Mouse (Mus musculus) cerebellum, postnatal 36 days (tissue): Measurements from ENCODE around the gene Ykt6.
"Not testable (repeated sequence)": the region's sequence is repeated elsewhere in the genome, so short reads cannot be mapped to it uniquely, and the experiment has no call there.

Experiments used
- DNase-seq, 2 experiments: peaks; one replicate each; pipeline ENCODE4 v3.0.0; 2021 to 2022; ENCODE audit warnings: mixed read lengths in 2 of 2

The Ykt6 gene

DNA sequence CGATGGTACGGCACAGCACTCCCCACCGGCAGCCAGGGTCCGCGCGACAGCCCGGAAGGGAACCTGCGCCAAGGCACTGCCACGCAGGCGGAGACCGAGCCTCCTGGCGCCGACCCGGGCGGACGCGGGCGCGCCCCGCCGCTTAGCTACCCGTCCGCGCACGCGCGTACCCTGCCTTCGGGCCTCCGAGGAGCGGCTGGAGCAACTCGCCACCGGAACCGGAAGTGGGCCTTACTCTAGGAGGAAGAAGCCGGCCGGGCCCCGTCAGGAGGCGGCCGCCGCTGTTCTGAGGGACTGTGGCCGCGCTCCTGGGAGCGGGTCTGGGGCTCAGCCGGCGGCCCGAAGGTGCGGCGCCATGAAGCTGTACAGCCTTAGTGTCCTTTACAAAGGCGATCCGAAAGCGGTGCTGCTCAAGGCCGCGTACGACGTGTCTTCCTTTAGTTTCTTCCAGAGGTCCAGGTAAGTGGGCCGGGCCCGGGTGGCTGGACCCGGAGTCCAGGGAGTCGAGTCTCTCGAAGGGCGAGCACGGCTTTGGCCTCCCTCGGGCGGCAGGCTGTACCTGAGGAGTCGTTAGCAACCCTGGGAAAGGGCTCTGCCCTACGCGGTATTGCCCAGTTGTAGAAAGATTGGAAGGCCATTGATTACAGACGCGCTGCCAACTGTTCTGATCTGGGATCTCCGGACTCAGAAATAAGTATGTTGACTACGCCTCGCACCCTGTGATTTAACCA is at the start of gene Ykt6:
Ykt6 (plus strand) TSS at position 148 of the 731 bp plus-strand sequence.
- DNase-seq = peak; percentile 93 to 97

DNA sequence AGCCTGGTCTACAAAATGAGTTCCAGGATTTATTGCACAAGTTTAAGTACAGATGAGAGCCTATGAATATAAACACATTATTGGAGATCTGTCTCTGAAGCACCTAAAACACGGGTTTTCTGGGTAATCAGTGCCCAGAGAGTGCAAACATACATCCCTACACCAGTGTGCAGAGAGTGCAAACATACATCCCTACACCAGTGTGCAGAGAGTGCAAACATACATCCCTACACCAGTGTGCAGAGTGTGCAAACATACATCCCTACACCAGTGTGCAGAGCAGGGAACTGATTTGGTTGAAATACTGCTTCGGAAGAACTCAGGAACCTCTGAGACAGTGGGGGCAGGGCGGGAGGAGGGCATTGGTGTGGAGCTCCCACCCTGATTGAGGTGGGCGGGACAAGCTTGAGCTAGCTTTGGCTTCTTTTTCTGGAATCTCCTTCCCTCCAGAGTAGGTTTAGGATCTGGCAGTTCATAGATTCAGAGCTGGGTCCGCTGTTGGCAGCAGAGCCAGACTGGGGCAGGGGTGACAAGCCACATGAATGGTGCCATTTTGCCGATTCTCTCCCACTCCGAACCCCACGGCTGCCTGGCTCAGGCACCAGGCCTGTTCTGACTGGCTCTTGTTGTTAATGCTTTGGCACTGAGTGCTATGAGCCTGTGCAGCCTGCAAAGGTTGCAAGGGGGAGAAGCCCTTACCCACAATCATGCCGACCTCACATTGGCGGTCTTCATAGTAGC is 49.5 kb upstream of the Ykt6 start:
- DNase-seq = no peak

DNA sequence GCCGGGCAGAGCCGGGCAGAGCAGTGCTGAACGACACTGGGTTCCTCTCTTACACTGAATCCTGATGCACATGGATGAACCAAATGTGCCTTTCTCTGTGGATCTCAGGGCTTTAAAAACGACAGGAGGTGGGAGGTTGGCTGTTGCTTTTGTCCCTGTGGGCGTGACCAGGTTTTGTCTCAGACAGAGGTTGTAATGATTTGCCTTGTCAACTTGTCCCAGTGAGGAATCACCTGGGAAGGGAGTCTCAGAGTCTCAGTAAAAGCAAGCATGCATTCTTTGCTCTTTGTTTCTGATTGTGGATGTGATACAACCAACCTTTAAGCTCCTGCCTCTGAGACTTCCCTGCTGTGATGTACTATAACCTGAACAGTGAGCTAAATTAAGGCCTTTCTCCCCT is 48.4 kb upstream of the Ykt6 start:
- no peak for DNase-seq

DNA sequence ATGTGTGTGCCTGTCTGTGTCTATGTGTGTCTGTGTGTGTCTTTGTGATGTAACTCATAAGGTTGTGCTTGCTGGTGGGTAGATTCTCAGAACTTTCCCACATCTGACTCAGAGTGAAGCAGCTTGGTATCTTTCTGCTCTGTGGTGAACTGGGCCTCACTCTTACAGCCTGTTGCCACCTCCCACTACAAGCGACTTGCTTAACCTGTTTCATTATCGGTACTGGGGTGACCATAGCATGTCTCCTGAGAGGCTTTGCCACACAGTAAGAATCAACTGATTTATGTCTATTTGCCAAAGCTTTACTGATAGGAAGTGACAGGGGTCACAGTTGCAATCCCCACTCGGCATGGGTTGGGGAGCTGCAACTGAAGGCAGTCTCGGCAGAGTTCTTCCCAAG is 46.9 kb upstream of the Ykt6 start:
- DNase-seq = no peak

DNA sequence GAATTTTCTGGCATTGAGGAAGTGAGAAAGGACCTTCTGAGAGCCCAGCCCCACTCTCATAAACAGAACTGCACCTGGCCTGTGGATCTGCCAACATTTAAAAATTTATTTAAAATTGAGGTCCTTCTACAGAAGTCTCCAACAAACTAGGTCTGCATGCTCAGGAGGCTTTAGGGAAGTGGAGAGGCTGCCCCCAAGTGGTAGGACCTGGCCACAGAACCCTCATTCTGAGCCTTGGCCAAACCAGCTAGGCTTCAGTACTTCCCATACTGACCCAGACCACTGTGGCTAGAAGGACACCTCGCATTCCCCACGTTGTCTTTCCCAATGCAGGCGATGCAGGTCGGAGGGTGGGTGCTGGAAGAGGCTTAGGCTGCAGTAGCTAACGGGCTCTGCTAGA is 42.9 kb upstream of the Ykt6 start:
- peak; percentile 82 to 83 for DNase-seq

DNA sequence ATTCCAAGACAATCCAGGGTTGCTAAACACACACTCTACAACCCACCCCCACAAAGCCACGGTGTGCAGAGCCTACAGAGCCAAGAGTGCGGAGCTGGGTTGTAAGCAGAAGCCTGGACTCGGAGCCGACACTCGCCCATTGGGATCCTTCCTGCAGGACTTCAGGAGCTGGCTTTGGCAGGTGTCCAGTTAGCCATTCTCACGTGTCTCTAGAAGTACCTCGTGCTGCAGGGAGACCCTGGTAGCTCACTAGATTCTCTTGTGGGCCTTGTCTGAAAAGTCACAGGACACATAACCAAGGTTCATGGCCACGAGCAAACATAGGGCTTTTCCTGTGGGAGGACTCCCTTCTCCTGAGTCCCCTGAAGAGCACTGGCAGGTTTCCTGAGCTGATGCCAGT is 42.2 kb upstream of the Ykt6 start:
- DNase-seq = peak in 1 of 2 experiments; percentile 42

DNA sequence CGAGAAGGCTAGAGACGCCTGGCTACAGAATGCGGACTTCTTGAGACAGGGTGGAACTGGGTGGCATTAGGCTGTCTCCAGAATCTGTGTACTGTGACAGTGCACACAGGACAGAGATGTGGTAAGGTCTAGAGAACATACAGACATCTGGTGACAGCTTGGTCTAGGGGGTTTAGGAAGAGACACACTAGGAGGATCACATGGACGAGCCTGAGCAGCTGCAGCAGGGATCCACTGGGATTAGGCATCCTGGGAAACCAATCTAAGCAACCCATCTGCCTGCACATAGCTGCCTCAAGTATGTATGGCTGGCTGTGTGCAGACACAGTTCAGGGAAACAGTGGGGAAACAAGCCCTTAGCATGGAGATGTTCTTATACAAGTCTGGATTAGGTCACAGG is 41.6 kb upstream of the Ykt6 start:
- no peak for DNase-seq

DNA sequence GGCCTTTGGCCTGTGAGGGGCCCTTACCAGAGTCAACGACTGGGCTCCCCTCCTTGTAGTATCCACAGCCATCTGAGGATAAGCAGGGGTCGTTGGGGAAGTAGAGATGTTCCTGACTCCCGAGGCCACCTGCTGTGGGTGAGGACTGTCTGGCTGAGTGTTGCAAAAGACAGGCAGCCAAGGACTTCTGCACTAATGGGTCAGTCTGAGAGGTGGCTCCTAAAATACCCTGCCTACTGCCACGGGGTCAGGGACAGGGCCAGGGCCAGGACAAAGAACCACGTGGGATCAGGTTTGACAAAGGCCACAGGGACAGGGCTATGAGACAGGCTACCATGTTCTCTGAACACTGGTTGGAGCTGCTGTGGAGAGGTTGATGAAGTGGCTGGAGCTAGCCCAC is 40.6 kb upstream of the Ykt6 start:
- DNase-seq = no peak

DNA sequence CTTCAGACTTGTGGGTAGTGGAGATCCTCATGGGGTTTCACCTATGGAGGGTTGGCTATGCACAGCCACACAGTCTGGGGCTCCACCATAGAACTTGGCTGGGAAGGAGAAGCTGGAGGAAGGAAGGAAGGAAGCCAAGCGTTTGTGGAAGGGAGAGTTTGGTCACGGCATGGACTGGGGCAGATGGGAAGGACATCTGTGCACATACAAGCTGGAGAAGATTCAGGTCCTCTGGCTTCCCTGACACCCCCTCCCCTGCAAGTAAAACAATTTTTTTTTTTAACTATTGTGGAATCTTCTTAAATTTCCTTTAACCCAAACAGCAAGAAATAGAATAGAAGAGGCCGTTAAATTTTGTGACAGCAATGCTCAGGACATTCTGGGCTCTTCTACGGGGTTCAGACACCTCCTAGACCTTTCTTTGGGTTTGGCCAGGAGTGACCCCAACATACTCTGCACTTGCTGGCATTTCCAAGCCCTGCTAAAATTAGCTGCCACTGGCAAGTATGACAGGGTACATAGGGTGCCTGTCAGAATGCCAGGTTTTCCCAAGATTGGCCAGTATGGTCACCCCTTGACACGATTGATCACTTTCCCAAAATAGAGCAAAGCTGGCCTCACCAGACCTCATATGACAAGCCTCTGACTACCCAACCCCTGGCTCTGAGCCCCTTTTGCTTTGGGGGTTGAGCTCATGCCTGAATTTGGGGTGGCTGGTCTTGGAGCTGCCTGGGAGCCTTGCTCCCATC is 39.9 kb upstream of the Ykt6 start:
- DNase-seq = peak in 1 of 2 experiments; percentile 46

DNA sequence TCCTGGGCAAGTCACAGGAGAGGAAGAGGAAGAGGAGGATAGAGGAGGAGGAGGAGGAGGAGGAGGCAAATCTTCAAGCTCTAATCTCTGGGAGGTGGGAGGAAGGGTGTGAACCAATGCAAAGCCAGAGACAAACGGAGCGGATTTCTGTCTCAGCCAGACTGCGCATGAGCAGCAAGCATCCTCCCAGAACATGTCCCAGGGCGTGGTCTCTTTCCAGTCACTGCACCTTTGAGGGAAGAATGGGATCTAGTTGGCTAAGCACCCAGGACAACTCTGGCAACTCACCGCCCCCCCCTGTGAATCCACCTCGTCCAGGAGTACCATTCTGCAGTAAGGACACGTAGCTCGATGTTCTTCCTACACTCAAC is 39.3 kb upstream of the Ykt6 start:
- DNase-seq = peak; percentile 57 to 62

DNA sequence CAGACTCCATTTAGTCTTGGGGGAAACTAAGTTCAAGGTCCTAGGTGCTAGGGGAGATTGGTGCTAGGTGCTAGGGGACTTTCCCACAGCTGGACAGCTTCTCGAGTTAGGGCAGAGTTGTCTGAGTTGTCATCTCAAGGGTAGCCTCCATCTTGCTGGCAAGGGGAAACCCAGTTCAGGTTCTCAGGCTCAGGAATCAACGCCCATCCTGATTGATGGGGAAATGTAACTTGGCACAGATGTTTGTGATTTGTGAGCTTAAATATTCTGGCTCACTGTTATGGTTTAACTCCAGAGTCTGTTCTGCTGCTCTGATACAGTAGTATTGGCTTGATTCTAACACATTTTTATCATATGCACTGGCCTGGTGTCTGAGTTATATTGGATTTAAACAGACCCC is 37.4 kb upstream of the Ykt6 start:
- no peak for DNase-seq

DNA sequence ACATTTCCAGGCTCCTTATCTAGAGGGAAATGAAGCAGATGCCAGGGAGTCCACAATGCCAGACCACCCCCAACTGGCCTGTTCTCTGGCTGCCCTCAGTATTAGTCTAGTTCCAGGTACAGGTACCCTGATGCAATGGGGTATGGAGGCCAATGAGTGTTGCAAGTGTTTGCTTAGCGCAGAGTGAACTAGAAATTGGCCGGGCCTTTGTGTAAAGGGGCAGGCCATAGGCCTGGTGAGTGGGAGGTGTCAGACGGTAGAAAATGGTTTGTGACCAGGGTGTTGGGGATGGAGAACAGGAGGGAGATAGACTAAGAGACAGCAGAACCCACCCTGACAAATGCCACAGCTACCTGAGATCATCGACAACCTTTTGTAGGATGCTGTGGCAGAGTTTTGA is 35.9 kb upstream of the Ykt6 start:
- no peak for DNase-seq

DNA sequence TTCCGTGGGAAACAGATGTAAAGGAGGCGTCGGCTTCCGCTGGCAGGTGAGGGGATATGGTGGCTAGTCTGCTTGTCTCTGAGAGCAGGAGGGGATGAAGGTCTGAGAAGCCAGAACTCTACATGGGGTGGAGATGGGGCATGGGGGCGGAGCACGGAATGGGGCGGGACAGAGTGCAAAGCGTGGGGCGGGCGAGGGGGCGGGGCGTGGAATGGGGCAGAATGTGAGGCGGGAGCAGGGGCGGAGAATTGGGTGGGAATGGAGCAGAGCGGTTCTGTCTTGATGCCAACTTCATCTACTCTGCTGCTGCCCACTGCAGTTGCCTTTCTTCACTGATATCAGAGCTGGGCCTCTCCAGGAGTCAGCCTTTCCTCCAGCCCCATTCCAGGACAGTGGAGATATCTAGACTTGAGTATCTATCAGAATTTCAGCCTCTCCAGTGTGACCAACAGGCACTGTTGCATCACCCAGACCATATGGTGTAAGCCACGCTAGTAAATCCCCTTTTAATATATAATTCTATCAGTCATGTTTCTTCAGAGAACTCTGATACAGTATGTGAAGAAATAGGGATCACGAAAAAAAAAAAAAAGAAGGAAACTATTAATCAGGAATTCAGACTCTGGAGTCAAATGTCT is 35.1 kb upstream of the Ykt6 start:
- no peak for DNase-seq

DNA sequence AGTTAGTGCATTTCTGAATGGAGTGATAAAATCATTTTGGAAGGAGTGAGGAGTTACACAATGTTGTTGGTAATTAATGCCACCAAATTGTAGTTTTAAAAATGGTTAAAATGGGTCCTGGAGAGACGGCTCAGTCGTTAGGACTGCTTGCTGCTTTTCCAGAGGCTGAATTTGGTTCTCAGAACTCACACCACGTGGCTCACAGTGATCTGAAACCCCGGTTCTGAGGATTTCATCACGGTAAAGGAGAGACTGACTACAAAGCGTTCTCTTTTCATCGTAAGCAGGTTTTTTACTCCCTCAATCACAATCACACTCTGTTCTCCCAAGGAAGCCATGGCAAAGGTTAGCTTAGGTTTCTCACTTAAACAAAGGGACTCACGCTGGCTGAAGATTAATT is 30.8 kb upstream of the Ykt6 start:
- DNase-seq = no peak

DNA sequence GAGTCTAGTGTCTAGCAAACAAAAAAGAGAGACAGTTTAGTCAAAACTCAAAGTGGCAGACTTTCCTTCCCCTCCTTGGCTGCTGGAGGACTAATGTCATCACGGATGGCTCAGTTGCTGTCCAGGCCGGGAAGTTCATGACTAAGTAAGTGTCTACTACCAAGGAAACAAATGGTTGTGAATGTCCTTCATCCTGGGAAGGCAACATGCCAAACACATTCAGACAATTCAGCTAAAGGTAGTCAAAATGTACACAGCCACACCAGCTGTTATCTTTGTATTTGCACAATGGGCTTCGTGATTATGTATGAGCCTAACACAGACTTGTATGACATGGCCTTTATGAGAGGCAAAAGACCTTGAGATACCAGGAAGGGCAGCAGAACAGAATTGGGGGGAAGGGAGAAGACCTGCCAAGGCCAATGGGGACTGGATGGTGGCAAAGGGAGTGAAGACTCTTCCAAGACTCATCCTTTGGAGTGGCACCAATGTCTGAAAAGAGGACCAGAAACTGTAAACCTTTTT is 28.7 kb upstream of the Ykt6 start:
- no peak for DNase-seq

DNA sequence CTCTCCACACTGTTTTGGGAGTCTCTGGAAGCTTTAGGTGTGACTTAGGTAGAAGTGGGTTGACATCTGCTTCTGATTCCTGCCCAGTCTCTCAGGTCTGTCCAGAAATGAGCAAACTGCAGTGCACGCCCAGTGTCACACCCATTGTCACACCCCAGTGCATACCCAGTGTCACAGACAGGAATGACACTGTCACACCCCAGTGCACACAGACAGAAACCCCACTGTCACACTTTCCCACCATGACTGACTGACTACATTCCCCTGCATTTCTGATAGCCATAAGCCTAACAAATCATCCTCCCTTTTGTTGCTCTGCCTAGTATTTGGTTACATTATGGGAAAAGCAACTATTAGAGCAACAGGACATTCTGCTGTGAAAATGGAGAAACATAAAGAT is 24.9 kb upstream of the Ykt6 start:
- DNase-seq = no peak

DNA sequence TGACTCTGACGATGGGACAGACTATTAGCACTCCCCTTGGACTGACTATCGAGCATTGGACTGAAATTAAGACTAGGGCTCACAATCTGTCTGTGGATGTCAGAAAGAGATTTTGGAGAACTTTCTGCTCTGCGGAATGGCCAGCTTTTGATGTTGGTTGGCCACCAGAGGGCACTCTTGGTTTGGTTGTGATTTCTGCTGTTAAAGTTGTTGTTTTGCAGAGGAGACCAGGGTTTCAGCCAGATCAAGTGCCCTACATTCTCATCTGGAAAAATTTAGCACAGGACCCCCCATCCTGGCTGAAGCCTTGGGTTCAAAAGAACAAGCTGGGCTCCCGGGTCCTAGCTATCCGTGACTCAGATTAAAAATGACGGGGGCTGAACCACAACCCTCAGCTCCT is 23.5 kb upstream of the Ykt6 start:
- DNase-seq = not testable (repeated sequence)

DNA sequence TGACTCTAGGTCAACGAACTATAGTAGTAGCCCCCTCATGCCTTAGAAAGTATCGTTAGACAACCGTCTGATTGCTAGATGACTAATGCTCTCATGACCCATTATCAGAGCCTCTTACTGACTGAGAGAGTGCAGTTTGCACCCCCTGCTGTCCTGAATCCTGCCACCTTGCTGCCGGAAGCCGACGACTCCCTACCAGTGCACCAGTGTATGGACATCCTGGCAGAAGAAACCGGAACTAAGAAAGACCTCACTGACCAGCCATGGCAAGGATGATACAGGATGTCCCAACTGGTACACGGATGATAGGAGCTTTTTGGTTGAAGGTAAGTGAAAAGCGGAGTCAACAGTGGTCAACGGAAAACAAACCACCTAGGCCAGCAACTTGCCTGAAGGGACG is 21.0 kb upstream of the Ykt6 start:
- not testable (repeated sequence) for DNase-seq

DNA sequence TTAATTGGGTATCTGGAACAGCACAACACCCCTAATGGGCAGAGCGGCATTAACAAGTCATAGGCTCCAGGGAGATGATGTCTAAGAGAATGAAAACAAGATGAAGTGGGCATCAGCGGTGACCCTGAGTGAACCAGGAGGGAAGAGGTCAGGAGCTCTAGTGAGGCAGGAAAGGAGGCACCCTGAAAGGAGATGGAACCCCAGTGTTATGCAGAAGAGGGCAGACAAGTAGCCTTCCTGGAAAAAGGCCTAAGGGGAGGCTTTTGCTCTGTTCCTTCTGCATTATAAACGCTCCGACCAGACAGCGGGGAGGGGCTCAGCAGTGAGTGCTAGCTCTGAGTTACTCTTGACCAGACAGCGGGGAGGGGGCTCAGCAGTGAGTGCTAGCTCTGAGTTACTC is 12.5 kb upstream of the Ykt6 start:
- DNase-seq = no peak

DNA sequence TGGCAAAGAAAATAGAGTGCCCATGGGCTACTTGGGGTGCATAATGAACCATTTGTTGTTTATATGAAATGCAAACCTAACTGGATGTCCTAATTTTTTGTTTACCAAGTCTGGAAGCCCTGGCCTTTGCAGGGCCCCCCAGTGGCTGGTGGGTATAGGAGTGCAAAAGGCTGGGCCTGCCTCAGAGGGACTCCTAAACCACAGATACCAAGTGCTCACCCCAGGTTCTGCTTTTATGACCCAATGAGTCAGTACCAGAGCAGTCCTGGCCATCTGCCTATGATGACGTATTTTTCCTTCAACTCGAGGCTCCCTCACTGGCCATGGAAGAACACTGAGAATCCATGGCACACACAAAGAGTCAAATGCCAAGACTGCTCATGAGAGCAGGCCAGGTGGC is 10.4 kb upstream of the Ykt6 start:
- DNase-seq = no peak

DNA sequence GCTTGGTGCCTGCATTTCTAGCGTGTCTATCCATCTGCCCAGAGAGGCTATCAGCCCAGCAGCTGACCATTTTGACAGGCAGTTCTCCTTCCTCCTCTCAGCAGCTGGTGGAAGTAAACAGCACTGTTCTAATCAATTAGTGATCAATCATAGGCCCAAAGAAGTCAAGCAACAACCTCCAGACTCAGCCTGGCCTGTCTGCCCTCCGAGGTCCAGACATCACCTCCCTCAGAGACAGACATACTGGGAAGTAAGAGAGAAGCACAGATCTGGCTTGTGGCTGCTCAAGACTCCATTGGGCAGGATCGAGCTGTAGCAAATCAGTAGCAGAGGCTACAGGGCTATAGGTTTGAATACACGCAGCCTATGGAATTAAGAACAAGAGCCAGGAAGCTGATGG is 7.7 kb upstream of the Ykt6 start:
- DNase-seq = no peak

DNA sequence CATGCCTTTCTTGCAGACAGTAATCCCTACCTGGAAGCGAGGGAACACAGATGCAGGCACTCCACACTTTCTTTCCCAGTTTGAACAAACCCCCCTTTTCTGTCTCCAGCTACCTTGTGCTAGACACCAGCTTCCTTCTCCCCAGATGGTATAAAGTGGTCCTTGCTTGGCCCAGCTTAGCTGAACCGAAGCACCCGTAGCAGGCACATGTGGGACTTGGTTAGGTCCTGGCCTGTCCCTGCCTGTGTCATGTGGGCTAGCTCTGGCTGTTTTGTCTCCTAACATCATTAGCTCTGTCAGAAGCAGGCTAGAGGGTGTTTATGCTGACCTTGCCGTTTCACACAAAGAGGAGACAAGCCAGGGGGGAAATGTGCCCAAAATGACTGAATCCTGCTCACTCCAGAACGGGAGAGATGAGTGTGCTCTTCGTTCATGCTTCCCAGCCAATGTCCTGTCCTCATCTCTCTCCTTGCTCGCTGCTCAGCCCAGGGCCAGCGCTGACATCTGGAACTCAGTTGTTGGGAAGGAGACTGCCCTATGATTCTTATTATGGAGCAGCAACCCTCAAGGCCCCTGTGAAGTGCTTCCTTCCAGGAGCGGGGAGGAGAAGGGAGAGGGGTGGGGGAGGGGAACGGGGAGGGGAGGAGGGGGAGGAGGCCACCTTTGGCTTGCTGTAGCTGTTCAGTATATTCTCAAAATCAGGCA is 6.8 kb upstream of the Ykt6 start:
- DNase-seq = no peak
